Mouse (Mus musculus): ENCODE data around the gene Zfp663.

- TF ChIP-seq CTCF (IDR thresholded peaks at IDR 0.05; ENCODE audit: borderline replicate concordance, insufficient read depth, low read length) (no peak), POLR2A (IDR thresholded peaks at IDR 0.05; ENCODE audit: low read depth, low read length) (no peak)
Observed at GRCm38 (mm10) chr2:165307801-165308200, 60.7 kb downstream of the Zfp663 start.

Measured in embryonic fibroblast, embryonic 13.5 days (primary cell).